Mouse (Mus musculus): ENCODE measurements around the gene Tbx19. TPM values are rescaled to one million over a fixed set of nuclear protein-coding genes. Genes with fewer than 3 reads are reported as not detected.
A peak's percentile ranks its signal among the peaks of the same experiment; 100 is the strongest.

Gene Tbx19
- polyA plus RNA-seq, 1 experiment, result not detected

DNA sequence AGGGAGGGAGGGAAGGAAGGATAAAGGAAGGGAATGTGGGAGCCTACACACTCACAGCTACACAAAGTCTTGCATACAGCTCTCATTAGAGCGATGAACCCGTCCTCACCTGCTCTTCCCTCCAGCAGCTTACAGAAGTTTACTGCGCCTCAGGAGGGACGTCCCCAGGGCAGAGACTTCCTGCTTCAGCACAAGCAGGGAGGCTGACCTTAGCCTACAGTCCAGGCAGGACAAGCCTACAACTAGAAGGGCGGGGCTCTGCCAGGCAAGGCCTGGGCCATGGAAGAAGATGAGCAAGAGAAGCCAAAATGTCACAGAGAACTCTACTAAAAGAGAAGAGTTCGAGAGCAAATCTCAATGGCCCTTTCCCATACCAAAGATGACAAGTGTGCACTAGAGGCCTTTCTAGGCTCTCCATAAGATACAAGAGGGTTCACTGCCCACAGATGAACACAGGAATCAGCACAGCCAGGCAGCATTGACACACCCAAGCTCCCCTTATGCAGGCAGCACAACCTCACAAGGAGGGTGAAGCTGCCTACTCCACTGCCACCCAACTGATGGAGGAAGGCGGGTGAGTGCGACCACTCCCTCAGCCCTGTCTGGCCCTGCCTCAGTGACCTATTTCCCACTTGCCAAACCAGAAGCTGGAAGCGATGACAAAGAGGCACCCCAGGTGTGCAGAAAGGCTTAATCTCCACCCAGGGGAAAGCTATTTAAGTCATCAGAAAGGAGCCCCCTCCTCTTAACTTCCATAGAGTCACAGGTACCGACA is 28.4 kb upstream of the Tbx19 start:
- Histone ChIP-seq H3K4me3 (ENCODE audit: insufficient read depth, low read depth, low read length) (no peak overlapping the region), H3K4me1 (ENCODE audit: control insufficient read depth, insufficient read depth, low read length) (peaks cover 34% of the 10 kb centered on the region), H3K27ac (ENCODE audit: insufficient read depth, low read depth, low read length) (no peak overlapping the region)
- WGBS, result 91% methylated on average over 10 of the region's 10 CpGs
- TF ChIP-seq CTCF (IDR thresholded peaks at IDR 0.05; ENCODE audit: insufficient read depth, low read depth, low read length), result no peak
- no peak for TF ChIP-seq POLR2A (IDR thresholded peaks at IDR 0.05; ENCODE audit: insufficient read depth, low read depth, low read length)

DNA sequence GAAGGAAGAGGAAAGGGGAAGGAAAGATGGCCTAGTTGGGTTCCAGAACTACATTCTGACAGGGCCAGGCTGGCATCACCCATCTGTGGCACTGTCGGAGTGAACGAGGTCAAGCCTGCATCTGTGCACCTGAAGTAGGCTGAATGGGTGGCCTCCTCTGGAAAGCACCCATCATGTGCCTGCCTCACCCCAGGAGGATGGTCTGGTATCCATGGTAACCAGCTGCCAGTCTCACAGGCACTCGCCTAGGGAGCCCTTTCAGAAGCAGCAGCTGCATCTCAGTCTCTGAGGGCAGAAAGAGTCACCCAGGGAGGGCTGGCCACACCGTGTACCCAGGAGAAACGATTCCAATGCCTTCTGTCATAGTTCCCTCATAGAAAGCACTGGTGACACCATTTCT is 26.8 kb upstream of the Tbx19 start:
- H3K4me3 ChIP-seq (ENCODE audit: insufficient read depth, low read depth, low read length), result no peak overlapping the region
- peaks cover 30% of the 10 kb centered on the region for H3K4me1 ChIP-seq (ENCODE audit: control insufficient read depth, insufficient read depth, low read length)
- peak overlapping the region; percentile 46 for H3K27ac ChIP-seq (ENCODE audit: insufficient read depth, low read depth, low read length)
- WGBS, result 38% methylated on average over 5 of the region's 5 CpGs
- TF ChIP-seq CTCF (IDR thresholded peaks at IDR 0.05; ENCODE audit: insufficient read depth, low read depth, low read length) (no peak), POLR2A (IDR thresholded peaks at IDR 0.05; ENCODE audit: insufficient read depth, low read depth, low read length) (no peak)

DNA sequence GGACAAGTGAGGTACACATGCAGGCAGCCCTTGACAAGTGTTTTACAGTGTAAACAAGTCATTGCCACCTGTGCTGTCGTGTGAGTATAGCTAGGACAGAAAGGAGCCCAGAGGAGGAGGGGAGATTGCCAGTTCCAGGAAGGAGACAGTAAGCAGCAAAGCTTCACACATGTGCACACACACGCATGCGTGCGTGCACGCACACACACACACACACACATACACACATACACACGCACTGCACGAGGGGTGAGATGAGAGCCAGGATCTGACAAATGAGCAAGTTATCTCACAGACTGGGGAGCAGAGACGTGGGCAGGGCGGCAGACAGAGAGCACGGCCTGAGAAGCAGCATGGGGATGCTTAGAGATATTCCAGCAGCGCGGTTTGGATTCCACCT is 25.9 kb upstream of the Tbx19 start:
- H3K4me3 ChIP-seq (ENCODE audit: insufficient read depth, low read depth, low read length), result no peak overlapping the region
- H3K27ac ChIP-seq (ENCODE audit: insufficient read depth, low read depth, low read length), result no peak overlapping the region
- TF ChIP-seq CTCF (IDR thresholded peaks at IDR 0.05; ENCODE audit: insufficient read depth, low read depth, low read length) (no peak), POLR2A (IDR thresholded peaks at IDR 0.05; ENCODE audit: insufficient read depth, low read depth, low read length) (no peak)
- 71% methylated on average over 12 of the region's 12 CpGs for WGBS
- peaks cover 30% of the 10 kb centered on the region for H3K4me1 ChIP-seq (ENCODE audit: control insufficient read depth, insufficient read depth, low read length)

DNA sequence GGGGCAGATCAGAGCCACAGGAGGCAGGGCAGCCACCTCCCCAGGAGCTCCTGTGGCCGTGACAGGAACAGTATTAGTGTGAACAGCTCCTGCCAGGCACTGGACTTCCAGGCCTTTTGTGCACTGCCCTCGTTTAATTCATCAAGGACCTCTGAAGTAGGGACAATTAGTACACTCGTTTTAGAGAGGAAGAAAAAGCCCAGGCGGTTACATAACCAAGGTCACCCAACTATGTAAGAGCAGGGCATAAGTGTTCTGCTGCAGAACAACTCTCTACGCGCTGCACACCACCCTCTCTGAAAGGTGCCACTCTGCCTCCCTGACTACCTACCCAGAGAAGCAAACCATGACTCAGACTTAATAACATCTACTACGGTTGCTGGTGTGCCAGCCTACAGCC is 24.5 kb upstream of the Tbx19 start:
- H3K27ac ChIP-seq (ENCODE audit: insufficient read depth, low read depth, low read length), result no peak overlapping the region
- H3K4me3 ChIP-seq (ENCODE audit: insufficient read depth, low read depth, low read length), result no peak overlapping the region
- peaks cover 30% of the 10 kb centered on the region for H3K4me1 ChIP-seq (ENCODE audit: control insufficient read depth, insufficient read depth, low read length)
- 53% methylated on average over 7 of the region's 7 CpGs for WGBS
- no peak for TF ChIP-seq CTCF (IDR thresholded peaks at IDR 0.05; ENCODE audit: insufficient read depth, low read depth, low read length)
- no peak for TF ChIP-seq POLR2A (IDR thresholded peaks at IDR 0.05; ENCODE audit: insufficient read depth, low read depth, low read length)

DNA sequence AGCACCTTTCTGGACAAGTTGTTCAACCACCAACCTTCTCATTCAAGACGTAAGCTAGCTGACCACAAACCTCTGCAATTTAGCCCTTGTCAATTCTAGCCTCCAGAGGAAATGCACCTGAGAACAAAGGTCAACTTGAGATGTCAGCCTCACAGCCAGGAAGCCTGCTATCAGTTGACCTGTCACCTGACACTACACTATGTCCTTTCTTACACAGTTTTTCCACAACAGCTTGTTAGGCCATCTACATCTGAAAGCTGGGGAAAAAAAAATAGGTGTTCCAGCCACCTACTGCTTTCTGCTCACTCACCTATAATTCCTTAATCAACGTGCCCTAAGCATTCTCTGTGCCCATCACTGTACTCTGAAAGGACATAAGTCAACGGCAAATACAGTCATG is 23.6 kb upstream of the Tbx19 start:
- no peak for TF ChIP-seq POLR2A (IDR thresholded peaks at IDR 0.05; ENCODE audit: insufficient read depth, low read depth, low read length)
- no peak for TF ChIP-seq CTCF (IDR thresholded peaks at IDR 0.05; ENCODE audit: insufficient read depth, low read depth, low read length)

DNA sequence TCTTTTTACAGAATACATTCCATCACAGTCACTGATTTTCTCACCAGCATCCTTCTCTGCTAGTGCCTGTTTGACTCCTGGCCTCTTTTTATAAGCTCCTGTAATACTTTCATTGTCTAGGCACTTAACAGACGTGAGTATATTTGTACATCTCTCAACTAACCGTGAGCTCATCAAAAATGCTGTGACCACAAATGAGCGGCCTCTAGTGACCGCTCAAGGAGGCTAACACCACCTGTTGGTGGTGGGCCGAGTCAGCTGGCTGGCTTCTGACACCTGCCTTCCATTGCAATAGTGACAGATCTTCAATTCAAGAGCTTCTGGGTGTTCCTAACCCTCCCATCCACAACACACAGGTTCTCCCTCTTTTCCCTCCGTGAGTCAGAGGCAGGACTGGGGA is 22.8 kb upstream of the Tbx19 start:
- Histone ChIP-seq H3K4me1 (ENCODE audit: control insufficient read depth, insufficient read depth, low read length) (peaks cover 22% of the 10 kb centered on the region), H3K4me3 (ENCODE audit: insufficient read depth, low read depth, low read length) (no peak overlapping the region), H3K27ac (ENCODE audit: insufficient read depth, low read depth, low read length) (no peak overlapping the region)
- 84% methylated on average over 6 of the region's 6 CpGs for WGBS
- TF ChIP-seq CTCF (IDR thresholded peaks at IDR 0.05; ENCODE audit: insufficient read depth, low read depth, low read length) (no peak), POLR2A (IDR thresholded peaks at IDR 0.05; ENCODE audit: insufficient read depth, low read depth, low read length) (no peak)

More for the DNA sequence above, 23.6 kb upstream of the Tbx19 start:
- Histone ChIP-seq H3K27ac (ENCODE audit: insufficient read depth, low read depth, low read length) (no peak overlapping the region), H3K4me1 (ENCODE audit: control insufficient read depth, insufficient read depth, low read length) (peaks cover 29% of the 10 kb centered on the region), H3K4me3 (ENCODE audit: insufficient read depth, low read depth, low read length) (no peak overlapping the region)
- 95% methylated on average over 3 of the region's 3 CpGs for WGBS

DNA sequence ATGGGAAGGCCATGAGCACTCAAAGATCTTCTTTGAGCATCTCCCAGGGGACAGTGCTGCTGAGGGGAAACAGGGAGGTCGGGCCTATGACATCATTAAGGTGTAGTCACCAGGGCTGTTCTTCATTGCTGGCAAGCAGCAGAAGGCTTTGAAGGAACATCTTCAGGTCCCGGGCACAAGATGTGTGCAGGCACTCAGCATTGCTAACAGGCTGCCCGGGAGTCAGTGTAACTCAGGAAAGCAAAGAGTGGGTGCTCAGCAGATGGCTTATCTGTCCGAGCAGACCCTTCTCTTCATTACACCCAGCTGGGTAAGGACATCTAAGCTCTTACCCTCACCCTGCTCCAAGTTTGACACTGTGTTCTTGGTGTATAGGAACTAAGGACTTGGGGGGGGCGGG is 18.7 kb upstream of the Tbx19 start:
- Histone ChIP-seq H3K4me3 (ENCODE audit: insufficient read depth, low read depth, low read length) (no peak overlapping the region), H3K27ac (ENCODE audit: insufficient read depth, low read depth, low read length) (no peak overlapping the region), H3K4me1 (ENCODE audit: control insufficient read depth, insufficient read depth, low read length) (peaks cover 4% of the 10 kb centered on the region; the same call in 1 of the 2 replicates)
- 86% methylated on average over 5 of the region's 5 CpGs for WGBS
- TF ChIP-seq POLR2A (IDR thresholded peaks at IDR 0.05; ENCODE audit: insufficient read depth, low read depth, low read length) (no peak), CTCF (IDR thresholded peaks at IDR 0.05; ENCODE audit: insufficient read depth, low read depth, low read length) (no peak)

DNA sequence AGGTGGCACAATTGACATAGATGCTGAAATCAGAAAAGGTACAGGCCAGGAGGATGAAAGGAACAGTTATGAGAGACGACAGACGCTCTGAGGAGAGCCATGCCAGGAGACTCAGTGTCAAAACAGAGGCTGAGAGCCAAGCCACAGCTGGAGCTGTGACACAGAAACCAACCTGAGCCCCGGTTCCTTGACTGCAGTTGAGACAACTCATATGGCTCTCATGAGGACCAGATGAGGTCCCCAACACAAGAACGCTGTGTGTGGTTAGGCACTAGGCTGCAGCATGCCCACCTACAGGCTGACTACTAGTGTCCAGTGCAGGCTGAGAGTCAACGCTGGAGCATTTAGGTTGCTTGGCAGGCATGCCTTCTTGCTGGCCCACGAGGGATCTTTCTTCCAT is 17.5 kb upstream of the Tbx19 start:
- 68% methylated on average over 6 of the region's 6 CpGs for WGBS
- no peak overlapping the region for H3K27ac ChIP-seq (ENCODE audit: insufficient read depth, low read depth, low read length)
- no peak overlapping the region for H3K4me3 ChIP-seq (ENCODE audit: insufficient read depth, low read depth, low read length)
- peaks cover 4% of the 10 kb centered on the region; the same call in 1 of the 2 replicates for H3K4me1 ChIP-seq (ENCODE audit: control insufficient read depth, insufficient read depth, low read length)
- TF ChIP-seq CTCF (IDR thresholded peaks at IDR 0.05; ENCODE audit: insufficient read depth, low read depth, low read length), result no peak
- TF ChIP-seq POLR2A (IDR thresholded peaks at IDR 0.05; ENCODE audit: insufficient read depth, low read depth, low read length), result no peak

DNA sequence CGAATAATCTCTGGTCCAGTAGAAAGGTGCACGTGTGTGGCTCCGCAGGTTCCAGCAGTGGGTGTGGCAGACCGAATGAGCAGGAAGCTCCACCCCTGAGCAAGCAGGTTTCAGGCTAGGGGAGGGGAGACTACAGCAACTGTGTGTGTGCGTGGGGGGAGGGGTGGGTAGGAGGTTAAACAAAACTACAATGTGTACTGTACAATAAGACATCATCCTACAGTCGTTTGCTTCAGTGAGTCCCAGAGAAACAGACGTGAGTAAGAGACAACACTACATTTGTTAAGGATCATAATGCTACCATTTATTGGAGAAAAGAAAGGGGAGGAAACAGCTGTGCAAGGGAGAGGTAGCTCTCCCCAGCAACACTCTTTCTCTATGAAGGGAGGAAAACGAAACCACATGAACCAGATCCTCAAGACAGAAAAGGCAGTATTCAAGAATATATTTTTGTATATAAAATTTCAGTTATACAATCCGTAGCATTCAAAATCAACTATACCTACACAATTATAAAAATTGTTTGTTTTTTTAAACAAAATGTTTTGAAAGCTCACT is 13.6 kb upstream of the Tbx19 start:
- H3K4me3 ChIP-seq (ENCODE audit: insufficient read depth, low read depth, low read length), result no peak overlapping the region
- 46% methylated on average over 9 of the region's 9 CpGs for WGBS
- TF ChIP-seq POLR2A (IDR thresholded peaks at IDR 0.05; ENCODE audit: insufficient read depth, low read depth, low read length) (no peak), CTCF (IDR thresholded peaks at IDR 0.05; ENCODE audit: insufficient read depth, low read depth, low read length) (no peak)
- peaks cover 4% of the 10 kb centered on the region; the same call in 1 of the 2 replicates for H3K4me1 ChIP-seq (ENCODE audit: control insufficient read depth, insufficient read depth, low read length)
- H3K27ac ChIP-seq (ENCODE audit: insufficient read depth, low read depth, low read length), result no peak overlapping the region
